9 mouse cellular contexts compared by ENCODE assay signal in genomic region chr9:47280146-47280545, GRCm38 (mm10).
DNase-seq lines count a peak whose midpoint lies in the region; ATAC-seq lines count a peak whose summit lies in the region.
"Had no signal": no experiment of that assay in that cellular context is flagged by ENCODE, and none has a peak within 500 bp of the region (broad histone marks: within the 10 kb centered on the region; RNA-seq: fewer than 3 reads in every experiment).

No protein-coding gene starts in this region.

- WGBS in heart, embryonic 10.5 days = 53% methylated on average over 7 of the region's 7 CpGs
- 60% methylated on average over 7 of the region's 7 CpGs for whole genome bisulfite sequencing in liver, embryonic 11.5 days

- H3K4me1 ChIP-seq in heart, embryonic 10.5 days = peaks cover 4% of the 10 kb centered on the region; the same call in 1 of the 2 replicates
- 0 out of 2 replicates have a peak, but pooled peaks cover 2% of the 10 kb centered on the region for H3K4me1 ChIP-seq in liver, embryonic 11.5 days (replicated peaks; ENCODE audit: control insufficient read depth, insufficient read depth, low read length)

- peak; percentile 72 to 74 for DNase-seq in heart, adult 18-20 months
- no peak for DNase-seq in heart, embryonic 10.5 days (ENCODE audit: low spot score)
- DNase-seq in embryo, embryonic 10 days (ENCODE audit: low spot score) = peak; percentile 63
- DNase-seq in heart, adult 9 months (ENCODE audit: low spot score in 2 of 2) = peak; percentile 55 to 70
- peak; percentile 32 for DNase-seq in lung, postnatal 36 days
- DNase-seq in right cerebral cortex, postnatal 36 days (ENCODE audit: low spot score in 2 of 2) = no peak
- no peak for DNase-seq in adrenal gland, postnatal 4 days (ENCODE audit: low spot score in 2 of 2)
- DNase-seq in liver, embryonic 11.5 days (ENCODE audit: low spot score) = no peak

- no peak overlapping the region for H3K27ac ChIP-seq in heart, embryonic 10.5 days
- no peak overlapping the region for H3K27ac ChIP-seq in liver, embryonic 11.5 days (ENCODE audit: low read depth, low read length)
- H3K27ac ChIP-seq: macrophage had no signal

- no peak for ATAC-seq in liver, embryonic 11.5 days (replicated peaks; ENCODE audit: low FRiP score)

- H3K27me3 ChIP-seq in heart, embryonic 10.5 days (ENCODE audit: insufficient read depth, poor library complexity, severe bottlenecking) = peaks cover 4% of the 10 kb centered on the region; the same call in 1 of the 2 replicates
- H3K27me3 ChIP-seq in liver, embryonic 11.5 days (replicated peaks; ENCODE audit: control insufficient read depth, insufficient read depth, low read length) = no peaks in the 10 kb centered on the region

- no peak overlapping the region for H3K9ac ChIP-seq in liver, embryonic 11.5 days (ENCODE audit: low read depth, low read length)

- no peaks in the 10 kb centered on the region for H3K36me3 ChIP-seq in heart, embryonic 10.5 days
- H3K36me3 ChIP-seq in liver, embryonic 11.5 days (ENCODE audit: control insufficient read depth, insufficient read depth, low read length) = no peaks in the 10 kb centered on the region

- H3K4me3 ChIP-seq in heart, embryonic 10.5 days = no peak overlapping the region
- H3K4me3 ChIP-seq in liver, embryonic 11.5 days (ENCODE audit: low read depth, low read length) = no peak overlapping the region

- H3K4me2 ChIP-seq in liver, embryonic 11.5 days = no peak overlapping the region

- H3K9me3 ChIP-seq in heart, embryonic 10.5 days = no peaks in the 10 kb centered on the region
- no peaks in the 10 kb centered on the region for H3K9me3 ChIP-seq in liver, embryonic 11.5 days (ENCODE audit: control insufficient read depth, low read length)

Comparison
In these comparisons a context has a peak if more than half of its experiments do, and no peak if none do; other contexts are left out.
1. DNase-seq: peak in heart, adult 18-20 months (2 of 2), embryo, embryonic 10 days (single experiment), heart, adult 9 months (2 of 2) and lung, postnatal 36 days (single experiment); none in heart, embryonic 10.5 days (single experiment), right cerebral cortex, postnatal 36 days (0 of 2), adrenal gland, postnatal 4 days (0 of 2) and liver, embryonic 11.5 days (single experiment).